Comparison of ENCODE assay signal across 24 mouse cellular contexts in genomic region chr2:129328238-129328637, GRCm38 (mm10). TPM values are rescaled to one million over a fixed set of nuclear protein-coding genes. Genes with fewer than 3 reads are reported as not detected.
"Had no signal": no experiment of that assay in that cellular context is flagged by ENCODE, and none has a peak within 500 bp of the region (broad histone marks: within the 10 kb centered on the region; RNA-seq: fewer than 3 reads in every experiment).

No protein-coding gene starts in this region.

- H3K4me2 ChIP-seq: intestine, embryonic 15.5 days; kidney, embryonic 15.5 days; limb, embryonic 12.5 days; limb, embryonic 15.5 days; liver, embryonic 11.5 days; lung, embryonic 14.5 days; midbrain, embryonic 12.5 days; midbrain, embryonic 15.5 days; neural tube, embryonic 13.5 days; stomach, embryonic 15.5 days had no signal

- H3K36me3 ChIP-seq: intestine, embryonic 15.5 days; kidney, embryonic 15.5 days; limb, embryonic 12.5 days; limb, embryonic 15.5 days; midbrain, embryonic 12.5 days; midbrain, embryonic 15.5 days; neural tube, embryonic 13.5 days; stomach, embryonic 15.5 days had no signal

- H3K9ac ChIP-seq: intestine, embryonic 15.5 days; kidney, embryonic 15.5 days; limb, embryonic 12.5 days; limb, embryonic 15.5 days; liver, embryonic 14.5 days; liver, postnatal 0 days; lung, embryonic 14.5 days; midbrain, embryonic 12.5 days; midbrain, embryonic 15.5 days; neural tube, embryonic 13.5 days; stomach, embryonic 15.5 days had no signal

- DNase-seq: kidney, adult 11 months; kidney, adult 8-10 months; kidney, postnatal 10 days; kidney, postnatal 36 days; left cerebral cortex, postnatal 4 days; liver, postnatal 0 days; lung, embryonic 14.5 days; right cerebral cortex, adult 18-20 months; right cerebral cortex, postnatal 14 days; right cerebral cortex, postnatal 4 days; thymus, postnatal 25 days had no signal

- H3K27me3 ChIP-seq: intestine, embryonic 15.5 days; kidney, embryonic 15.5 days; limb, embryonic 12.5 days; limb, embryonic 15.5 days; midbrain, embryonic 12.5 days; midbrain, embryonic 15.5 days; neural tube, embryonic 13.5 days; stomach, embryonic 15.5 days had no signal

- H3K9me3 ChIP-seq: intestine, embryonic 15.5 days; kidney, embryonic 15.5 days; limb, embryonic 15.5 days; midbrain, embryonic 12.5 days; midbrain, embryonic 15.5 days; neural tube, embryonic 13.5 days; stomach, embryonic 15.5 days had no signal

- ATAC-seq: intestine, embryonic 15.5 days; liver, postnatal 0 days; midbrain, embryonic 15.5 days had no signal

- H3K4me1 ChIP-seq: intestine, embryonic 15.5 days; kidney, embryonic 15.5 days; limb, embryonic 15.5 days; midbrain, embryonic 12.5 days; midbrain, embryonic 15.5 days; neural tube, embryonic 13.5 days; stomach, embryonic 15.5 days had no signal

- H3K4me3 ChIP-seq: intestine, embryonic 15.5 days; kidney, embryonic 15.5 days; limb, embryonic 12.5 days; limb, embryonic 15.5 days; midbrain, embryonic 12.5 days; midbrain, embryonic 15.5 days; myocyte; neural tube, embryonic 13.5 days; stomach, embryonic 15.5 days had no signal

- H3K27ac ChIP-seq: intestine, embryonic 15.5 days; kidney, embryonic 15.5 days; limb, embryonic 12.5 days; limb, embryonic 15.5 days; liver, embryonic 14.5 days; midbrain, embryonic 12.5 days; midbrain, embryonic 15.5 days; neural tube, embryonic 13.5 days; stomach, embryonic 15.5 days had no signal

RNA-seq across cellular contexts. Expression of gene Il1a, which starts 18.5 kb away (rescaled TPM):
- polyA plus RNA-seq: limb, embryonic 12.5 days; lung, embryonic 14.5 days; midbrain, embryonic 12.5 days; myocyte had no signal

RNA-seq across cellular contexts. Expression of gene Il1b, which starts 42.7 kb away (rescaled TPM):
- total RNA-seq: layer of hippocampus, adult 18-20 months; layer of hippocampus, postnatal 14 days had no signal
- polyA plus RNA-seq: kidney, embryonic 15.5 days; limb, embryonic 12.5 days; lung, embryonic 14.5 days; midbrain, embryonic 12.5 days; midbrain, embryonic 15.5 days had no signal
